Mouse (Mus musculus) limb, embryonic 15.5 days (tissue): ENCODE measurements around the gene 5730480H06Rik. TPM values are rescaled to one million over a fixed set of nuclear protein-coding genes. Genes with fewer than 3 reads are reported as not detected.
A peak's percentile ranks its signal among the peaks of the same experiment; 100 is the strongest.

ENCODE experiments used
- ATAC-seq: fragments of 200-750 bp; cut with Nextera tagmentation; 2 replicates; pipeline ENCODE4 v1.8.0; 2017; ENCODE audit warnings: low read depth, moderate TSS enrichment; ENCODE audit not compliant: insufficient number of reproducible peaks, low FRiP score, low TSS enrichment
- H3K27ac ChIP-seq: fragments of 300-500 bp; sonication (generic); 2 replicates; pipeline ENCODE4 v1.5.1; 2015; ENCODE audit warnings: moderate library complexity, mild to moderate bottlenecking, inconsistent platforms
- H3K27me3 ChIP-seq: fragments of 300-500 bp; sonication (generic); 2 replicates; pipeline ENCODE4 v1.6.1; 2015; ENCODE audit warnings: inconsistent platforms
- H3K36me3 ChIP-seq: fragments of 300-500 bp; sonication (generic); 2 replicates; pipeline ENCODE4 v1.6.1; 2015; ENCODE audit warnings: inconsistent platforms
- H3K4me1 ChIP-seq: fragments of 300-500 bp; sonication (generic); 2 replicates; pipeline ENCODE4 v1.6.1; 2015; ENCODE audit warnings: inconsistent platforms
- H3K4me2 ChIP-seq: fragments of 300-500 bp; sonication (generic); 2 replicates; pipeline ENCODE4 v1.6.1; 2015; ENCODE audit warnings: mild to moderate bottlenecking, inconsistent platforms
- H3K4me3 ChIP-seq: fragments of 300-500 bp; sonication (generic); 2 replicates; pipeline ENCODE4 v1.5.1; 2015; ENCODE audit warnings: mild to moderate bottlenecking, inconsistent platforms
- H3K9ac ChIP-seq: fragments of 300-500 bp; sonication (generic); 2 replicates; pipeline ENCODE4 v1.6.1; 2015; ENCODE audit warnings: inconsistent platforms
- H3K9me3 ChIP-seq: fragments of 300-500 bp; sonication (generic); 2 replicates; pipeline ENCODE4 v1.6.1; 2016; ENCODE audit warnings: inconsistent platforms
- WGBS: fragments of 180-500 bp; shearing (Covaris S2); methylation state at CpG from one replicate; pipeline ENCODE4 v1.1.7; 2015; 5-methylcytosine and 5-hydroxymethylcytosine counted together
- polyA plus RNA-seq: library from polyadenylated mRNA; unstranded; fragments of >200 nt; fragmentation: Nextera tagmentation; extraction: Ambion mirVana; gene quantifications from 2 replicates; pipeline ENCODE4 v1.2.1, GENCODE M21; 2015

The 5730480H06Rik gene
- polyA plus RNA-seq, 1 experiment from 2014 or later: 22.4 TPM

- ATAC-seq: no peak
- no peak overlapping the region for H3K9ac ChIP-seq
- H3K9me3 ChIP-seq: no peaks in the 10 kb centered on the region
- H3K4me1 ChIP-seq: no peaks in the 10 kb centered on the region
- no peaks in the 10 kb centered on the region for H3K36me3 ChIP-seq
- H3K4me2 ChIP-seq: no peak overlapping the region
- 40% methylated on average over 5 of the region's 5 CpGs for WGBS
- no peak overlapping the region for H3K4me3 ChIP-seq
- no peak overlapping the region for H3K27ac ChIP-seq
- H3K27me3 ChIP-seq: no peaks in the 10 kb centered on the region
These were observed 17.6 kb downstream of the 5730480H06Rik start for GRCm38 (mm10) chr5:48345095-48345982.

- Histone ChIP-seq H3K4me3 (no peak overlapping the region), H3K4me2 (no peak overlapping the region)
These were observed 18.4 kb downstream of the 5730480H06Rik start for GRCm38 (mm10) chr5:48345983-48346648.

GRCm38 (mm10) chr5:48349309-48349708 lies 21.6 kb downstream of the 5730480H06Rik start:
- Histone ChIP-seq H3K27me3 (no peaks in the 10 kb centered on the region), H3K27ac (no peak overlapping the region), H3K9ac (no peak overlapping the region), H3K36me3 (no peaks in the 10 kb centered on the region), H3K9me3 (no peaks in the 10 kb centered on the region), H3K4me3 (no peak overlapping the region), H3K4me2 (no peak overlapping the region), H3K4me1 (no peaks in the 10 kb centered on the region)
- WGBS: 83% methylated on average over 1 of the region's 1 CpGs
- no peak for ATAC-seq

More at GRCm38 (mm10) chr5:48345983-48346648, 18.4 kb downstream of the 5730480H06Rik start:
- no peaks in the 10 kb centered on the region for H3K4me1 ChIP-seq
- no peak overlapping the region for H3K27ac ChIP-seq
- no peaks in the 10 kb centered on the region for H3K9me3 ChIP-seq
- no peaks in the 10 kb centered on the region for H3K36me3 ChIP-seq
- 90% methylated on average over 2 of the region's 2 CpGs for WGBS
- ATAC-seq: no peak
- no peak overlapping the region for H3K9ac ChIP-seq
- no peaks in the 10 kb centered on the region for H3K27me3 ChIP-seq

- peak; percentile 95 for ATAC-seq
- Histone ChIP-seq H3K27ac (peak overlapping the region; percentile 77), H3K9me3 (no peaks in the 10 kb centered on the region), H3K27me3 (no peaks in the 10 kb centered on the region), H3K36me3 (peaks cover 17% of the 10 kb centered on the region), H3K4me3 (peak overlapping the region; percentile 76), H3K4me1 (peaks cover 5% of the 10 kb centered on the region; the same call in 1 of the 2 replicates), H3K4me2 (peak overlapping the region; percentile 63), H3K9ac (peak overlapping the region; percentile 69)
- WGBS: under 1% methylated on average over 44 of the region's 44 CpGs
These were observed 44.4 kb downstream of the 5730480H06Rik start for GRCm38 (mm10) chr5:48371890-48372766.

- no peaks in the 10 kb centered on the region for H3K9me3 ChIP-seq
- no peak overlapping the region for H3K4me3 ChIP-seq
- H3K4me2 ChIP-seq: no peak overlapping the region
- no peaks in the 10 kb centered on the region for H3K27me3 ChIP-seq
- H3K9ac ChIP-seq: no peak overlapping the region
- 20% methylated on average over 3 of the region's 3 CpGs for WGBS
- no peak for ATAC-seq
- no peak overlapping the region for H3K27ac ChIP-seq
- H3K4me1 ChIP-seq: no peaks in the 10 kb centered on the region
- peaks cover 5% of the 10 kb centered on the region for H3K36me3 ChIP-seq
These were observed 74.7 kb downstream of the 5730480H06Rik start for GRCm38 (mm10) chr5:48402497-48402896.

- Histone ChIP-seq H3K36me3 (0 out of 2 replicates have a peak, but pooled peaks cover 2% of the 10 kb centered on the region), H3K4me3 (no peak overlapping the region), H3K27me3 (no peaks in the 10 kb centered on the region), H3K4me1 (no peaks in the 10 kb centered on the region), H3K9ac (no peak overlapping the region), H3K9me3 (no peaks in the 10 kb centered on the region), H3K4me2 (no peak overlapping the region), H3K27ac (no peak overlapping the region)
- WGBS: 48% methylated on average over 4 of the region's 4 CpGs
- no peak for ATAC-seq
These were observed 80.5 kb downstream of the 5730480H06Rik start for GRCm38 (mm10) chr5:48408276-48408675.

- Histone ChIP-seq H3K27ac (no peak overlapping the region), H3K27me3 (no peaks in the 10 kb centered on the region), H3K9me3 (no peaks in the 10 kb centered on the region), H3K4me3 (no peak overlapping the region), H3K4me1 (no peaks in the 10 kb centered on the region), H3K9ac (no peak overlapping the region), H3K36me3 (0 out of 2 replicates have a peak, but pooled peaks cover 1% of the 10 kb centered on the region), H3K4me2 (no peak overlapping the region)
- no peak for ATAC-seq
- 86% methylated on average over 5 of the region's 5 CpGs for WGBS
These were observed 82.6 kb downstream of the 5730480H06Rik start for GRCm38 (mm10) chr5:48410348-48410747.

- Histone ChIP-seq H3K9me3 (no peaks in the 10 kb centered on the region), H3K4me1 (no peaks in the 10 kb centered on the region), H3K4me3 (no peak overlapping the region), H3K9ac (no peak overlapping the region), H3K4me2 (no peak overlapping the region), H3K36me3 (no peaks in the 10 kb centered on the region), H3K27ac (no peak overlapping the region), H3K27me3 (no peaks in the 10 kb centered on the region)
- no peak for ATAC-seq
- 30% methylated on average over 4 of the region's 4 CpGs for WGBS
These were observed 83.7 kb downstream of the 5730480H06Rik start for GRCm38 (mm10) chr5:48411462-48411861.

GRCm38 (mm10) chr5:48412261-48412660 lies 84.5 kb downstream of the 5730480H06Rik start:
- Histone ChIP-seq H3K9ac (no peak overlapping the region), H3K9me3 (no peaks in the 10 kb centered on the region), H3K27ac (no peak overlapping the region), H3K4me2 (no peak overlapping the region), H3K27me3 (no peaks in the 10 kb centered on the region), H3K36me3 (no peaks in the 10 kb centered on the region), H3K4me3 (no peak overlapping the region), H3K4me1 (no peaks in the 10 kb centered on the region)
- 93% methylated on average over 4 of the region's 4 CpGs for WGBS
- ATAC-seq: no peak

GRCm38 (mm10) chr5:48419741-48420140 lies 92.0 kb downstream of the 5730480H06Rik start:
- no peak overlapping the region for H3K4me2 ChIP-seq
- H3K27ac ChIP-seq: no peak overlapping the region
- no peaks in the 10 kb centered on the region for H3K4me1 ChIP-seq
- H3K36me3 ChIP-seq: no peaks in the 10 kb centered on the region
- WGBS: 73% methylated on average over 2 of the region's 2 CpGs
- ATAC-seq: no peak
- no peak overlapping the region for H3K4me3 ChIP-seq
- H3K9ac ChIP-seq: no peak overlapping the region
- H3K27me3 ChIP-seq: no peaks in the 10 kb centered on the region
- H3K9me3 ChIP-seq: no peaks in the 10 kb centered on the region

GRCm38 (mm10) chr5:48421957-48422356 lies 94.2 kb downstream of the 5730480H06Rik start:
- no peak overlapping the region for H3K27ac ChIP-seq
- no peaks in the 10 kb centered on the region for H3K36me3 ChIP-seq
- no peak overlapping the region for H3K9ac ChIP-seq
- no peaks in the 10 kb centered on the region for H3K9me3 ChIP-seq
- no peak overlapping the region for H3K4me3 ChIP-seq
- no peak for ATAC-seq
- no peaks in the 10 kb centered on the region for H3K4me1 ChIP-seq
- H3K4me2 ChIP-seq: no peak overlapping the region
- WGBS: 71% methylated on average over 1 of the region's 1 CpGs
- H3K27me3 ChIP-seq: no peaks in the 10 kb centered on the region
